Mouse (Mus musculus): ENCODE measurements around the gene Mindy2. TPM values are rescaled to one million over a fixed set of nuclear protein-coding genes. Genes with fewer than 3 reads are reported as not detected.
"Not testable (repeated sequence)": the region's sequence is repeated elsewhere in the genome, so short reads cannot be mapped to it uniquely, and the experiment has no call there.

The Mindy2 gene
- total RNA-seq, 2 experiments from 2014 or later, result 17.8 to 19.0 TPM

DNA sequence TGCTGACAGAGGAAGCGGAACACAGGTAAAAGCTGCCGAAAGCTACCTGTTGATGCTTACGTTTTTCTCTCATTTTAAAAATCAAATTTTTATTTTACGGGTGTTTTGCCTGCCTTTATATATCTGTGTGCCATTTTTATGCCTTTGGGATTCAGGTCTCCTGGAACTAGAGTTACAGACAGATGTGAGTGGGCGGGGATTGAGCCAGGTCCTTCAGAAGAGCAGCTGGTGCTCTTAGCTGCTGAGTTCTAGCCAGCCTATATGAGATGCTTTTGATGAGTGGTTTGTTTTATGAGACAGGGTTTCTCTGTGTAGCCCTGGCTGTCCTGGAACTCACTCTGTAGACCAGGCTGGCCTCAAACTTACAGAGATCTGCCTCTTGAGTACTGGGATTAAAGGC is 69.8 kb downstream of the Mindy2 start:
- DNase-seq (ENCODE audit: low spot score in 2 of 2), result no peak

DNA sequence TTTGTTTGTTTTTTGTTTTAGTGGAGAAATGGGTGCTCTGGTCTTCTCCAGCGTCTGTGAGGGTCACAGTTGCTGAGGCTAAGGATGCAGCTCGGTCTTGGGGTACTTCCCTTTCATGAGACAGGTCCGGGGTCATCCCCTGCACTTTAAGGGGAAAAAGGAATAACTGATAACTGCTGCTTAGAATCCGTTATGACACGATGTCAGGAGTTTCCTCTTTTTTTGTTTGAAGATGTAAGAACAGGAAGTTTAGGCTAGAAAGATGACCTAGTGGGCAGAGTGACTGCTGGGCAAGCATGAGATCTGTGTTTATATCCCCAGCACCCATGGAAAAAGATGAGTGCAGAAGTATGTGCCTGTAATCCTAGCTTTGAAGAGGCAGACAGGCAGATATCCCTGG is 71.8 kb downstream of the Mindy2 start:
- DNase-seq (ENCODE audit: low spot score in 2 of 2), result no peak

DNA sequence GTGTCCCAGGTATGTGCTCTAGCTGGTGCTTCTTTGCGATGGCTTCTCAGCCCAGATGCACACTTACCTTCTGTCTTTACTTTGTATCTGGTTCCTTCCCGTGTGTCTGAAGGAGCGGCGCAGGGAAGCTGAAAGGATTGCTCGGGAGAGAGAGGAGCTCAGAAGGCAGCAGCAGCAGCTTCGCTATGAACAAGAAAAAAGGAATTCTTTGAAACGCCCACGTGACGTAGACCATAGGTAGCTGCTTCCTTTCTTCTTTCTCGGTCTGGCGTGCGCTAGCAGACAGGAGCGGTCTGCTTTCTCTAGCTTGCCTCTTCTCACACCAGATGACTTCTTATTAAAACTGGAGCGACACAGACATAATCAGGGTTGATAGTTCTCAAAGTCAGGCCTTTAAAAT is 72.3 kb downstream of the Mindy2 start:
- no peak for DNase-seq (ENCODE audit: low spot score in 2 of 2)

DNA sequence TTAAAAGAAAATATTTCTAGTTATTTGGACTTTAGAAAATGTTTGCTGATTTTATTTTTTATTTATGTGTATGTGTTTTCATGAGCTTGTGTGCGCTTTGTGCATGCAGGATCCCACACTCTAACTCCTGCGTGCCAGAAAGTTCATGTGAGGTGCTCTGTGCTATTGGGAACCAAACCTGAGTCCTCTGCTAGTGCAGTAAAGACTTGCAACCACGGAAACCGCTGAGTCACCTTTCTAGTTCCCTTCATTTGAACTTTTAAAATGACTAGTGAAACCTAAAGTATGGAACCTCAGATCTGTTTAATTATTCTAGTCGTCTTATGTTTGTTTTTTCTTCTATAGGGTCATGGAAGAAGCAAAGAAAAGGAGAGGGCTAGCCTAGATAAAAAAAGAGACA is 76.0 kb downstream of the Mindy2 start:
- no peak for DNase-seq (ENCODE audit: low spot score in 2 of 2)

DNA sequence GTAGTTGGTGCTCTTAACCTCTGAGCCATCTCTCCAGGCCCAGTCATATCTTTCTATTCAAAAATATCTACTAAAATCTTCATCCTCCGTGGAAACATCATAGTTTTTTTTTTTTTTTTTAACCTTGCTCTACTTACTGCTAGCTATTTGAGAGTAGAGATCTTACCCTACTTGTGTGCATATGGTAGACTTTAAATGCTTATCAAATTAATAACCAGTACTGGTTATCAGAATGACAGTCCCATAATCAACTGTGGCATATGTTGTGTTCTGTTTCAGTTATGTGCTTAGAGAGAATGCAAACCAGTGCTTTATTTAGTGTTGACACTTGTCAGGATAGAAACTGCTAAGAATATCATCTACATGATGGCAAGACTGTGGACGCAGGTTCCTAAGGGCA is 78.9 kb downstream of the Mindy2 start:
- no peak for DNase-seq (ENCODE audit: low spot score in 2 of 2)

DNA sequence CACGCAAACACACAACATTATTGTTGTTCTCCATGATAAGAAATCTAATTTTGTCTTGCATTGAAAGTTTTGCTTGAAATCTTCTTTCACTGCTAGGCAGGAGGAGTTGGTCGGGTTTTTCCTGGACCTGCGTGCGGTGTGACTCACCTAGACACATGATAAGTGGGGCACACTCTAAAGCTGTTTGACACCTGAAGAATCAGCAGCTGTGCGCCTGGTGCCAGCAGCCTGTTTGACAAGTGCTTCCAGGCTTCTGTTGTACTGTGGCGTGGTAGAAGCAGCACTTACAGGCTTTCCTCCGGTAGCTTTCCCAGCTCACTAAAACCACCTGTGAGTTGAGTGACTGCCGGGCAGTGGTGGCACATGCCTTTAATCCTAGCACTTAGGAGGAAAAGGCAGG is 86.6 kb downstream of the Mindy2 start:
- no peak for DNase-seq (ENCODE audit: low spot score in 2 of 2)

DNA sequence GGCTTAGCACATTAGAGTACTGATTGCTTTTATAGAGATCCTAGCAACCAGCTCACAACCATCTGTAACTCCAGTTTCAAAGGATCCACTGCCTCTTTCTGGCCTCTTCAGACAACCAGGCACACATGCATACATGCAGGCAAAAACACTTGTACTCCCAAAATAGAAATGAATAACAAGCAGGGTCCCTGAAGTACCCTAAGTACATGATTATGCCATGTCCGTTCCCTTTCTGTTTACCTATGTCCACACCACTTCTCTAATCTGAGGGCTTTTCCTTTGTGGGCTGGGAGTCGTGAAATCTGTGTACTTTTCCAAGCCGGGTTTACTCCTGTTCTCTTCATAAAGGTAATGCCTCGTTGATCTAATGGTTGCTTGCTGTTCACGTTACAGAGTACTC is 89.3 kb downstream of the Mindy2 start:
- no peak for DNase-seq (ENCODE audit: low spot score in 2 of 2)

DNA sequence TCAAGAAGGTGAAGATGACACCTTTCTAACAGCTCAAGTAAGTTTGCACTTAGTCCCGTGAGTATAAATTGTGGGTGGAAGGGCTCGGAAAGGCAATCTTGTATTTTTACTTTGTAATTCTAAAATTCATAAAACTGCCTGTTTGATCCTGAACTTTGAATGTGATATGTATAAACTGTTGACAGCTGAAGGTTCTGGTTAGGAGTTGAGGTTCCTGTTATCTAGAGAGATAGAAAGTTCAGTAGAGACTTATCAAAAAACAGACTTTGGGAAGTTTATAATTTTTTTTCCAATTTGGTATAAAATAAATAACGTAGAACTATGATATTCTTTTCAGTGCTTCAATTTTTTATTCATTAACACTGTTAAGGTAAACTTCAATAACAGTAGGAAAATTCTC is 94.1 kb downstream of the Mindy2 start:
- DNase-seq (ENCODE audit: low spot score in 2 of 2), result no peak

DNA sequence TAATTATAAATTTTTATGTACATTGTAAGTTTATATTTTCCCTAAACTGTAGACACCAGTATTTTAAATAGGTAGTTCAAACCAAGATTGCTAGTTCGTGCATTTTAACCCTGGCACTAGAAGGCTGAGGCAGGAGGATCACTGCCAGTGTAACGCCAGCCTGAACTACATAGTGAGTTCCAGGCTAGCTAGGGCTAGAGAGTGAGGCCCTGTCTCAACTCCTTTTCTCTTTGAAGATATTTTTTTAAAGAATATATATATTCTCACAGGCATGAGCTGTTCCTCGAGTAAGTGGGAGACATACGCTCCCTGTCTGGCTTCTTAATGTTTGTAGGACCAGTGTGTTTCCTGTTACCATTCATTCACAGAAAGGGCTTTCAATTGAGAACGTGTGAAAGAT is 100.2 kb downstream of the Mindy2 start:
- no peak for DNase-seq (ENCODE audit: low spot score in 2 of 2)

DNA sequence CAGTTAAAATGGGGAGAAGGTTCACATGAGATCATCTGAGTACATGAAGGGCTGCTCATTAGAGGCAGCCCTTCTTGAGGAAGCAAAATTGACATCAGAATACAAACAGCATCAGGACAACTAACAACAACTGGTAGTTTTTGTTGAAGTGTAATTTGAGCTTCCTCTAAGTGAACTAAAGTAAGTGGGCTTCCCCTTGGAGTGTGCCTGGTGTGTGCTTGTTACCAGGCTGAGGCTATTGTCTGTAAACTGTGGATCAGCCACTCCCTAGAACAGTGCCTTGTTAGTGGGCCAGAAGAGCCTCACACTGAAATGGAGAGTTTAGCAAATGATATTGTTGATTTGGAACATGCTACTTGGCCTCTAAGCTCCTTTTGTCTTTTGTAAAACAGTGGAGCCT is 101.5 kb downstream of the Mindy2 start:
- no peak for DNase-seq (ENCODE audit: low spot score in 2 of 2)

DNA sequence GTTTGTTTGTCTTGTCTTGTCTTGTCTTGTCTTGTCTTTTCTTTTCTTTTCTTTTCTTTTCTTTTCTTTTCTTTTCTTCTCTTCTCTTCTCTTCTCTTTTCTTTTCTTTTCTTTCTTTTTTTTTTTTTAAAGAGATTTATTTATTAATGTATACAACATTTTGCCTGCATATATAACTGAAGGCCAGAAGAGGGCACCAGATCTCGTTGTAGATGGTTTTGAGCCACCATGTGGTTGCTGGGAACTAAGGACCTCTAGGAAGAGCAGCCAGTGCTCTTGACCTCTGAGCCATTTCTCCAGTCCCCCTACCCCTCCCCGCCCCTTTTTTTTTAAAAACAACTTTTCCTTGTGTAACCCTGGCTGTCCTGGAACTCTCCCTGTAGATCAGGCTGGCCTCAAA is 104.7 kb downstream of the Mindy2 start:
- DNase-seq (ENCODE audit: low spot score in 2 of 2), result not testable (repeated sequence)

DNA sequence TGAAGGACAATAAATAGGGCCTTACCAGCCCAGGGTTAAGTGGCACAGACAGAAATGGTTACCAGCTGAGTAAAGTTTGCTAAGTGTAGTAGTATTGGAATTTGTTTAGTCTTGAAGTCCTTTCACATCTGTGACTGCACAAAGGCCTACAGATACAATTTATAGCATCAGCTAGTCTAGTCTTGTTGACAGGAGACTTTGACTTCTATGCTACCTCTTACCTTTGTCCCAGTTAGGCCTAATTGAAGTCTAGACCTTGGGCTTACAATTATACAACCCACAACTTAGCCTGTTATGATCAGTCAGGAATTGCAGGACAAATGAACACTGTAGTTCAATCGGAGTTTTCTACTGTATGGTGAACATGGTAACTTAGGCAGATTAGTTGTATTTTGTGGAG is 105.5 kb downstream of the Mindy2 start:
- no peak for DNase-seq (ENCODE audit: low spot score in 2 of 2)

Other genes starting within 250 kb of the Mindy2 start
- gene Ccnb2, start 235.6 kb downstream of the Mindy2 start, total RNA-seq (2021), result 10 to 100 TPM; 42.4 to 46.1 TPM
- 10 to 100 TPM; 41.1 to 44.1 TPM for gene Rnf111, start 153.4 kb downstream of the Mindy2 start, total RNA-seq (2021)
- 10 to 100 TPM; 37.7 to 44.2 TPM for gene Sltm, start 114.4 kb downstream of the Mindy2 start, total RNA-seq (2021)
- gene Gm10642, start 923 bp downstream of the Mindy2 start, total RNA-seq (2021), result under 1 TPM; 0.48 to 0.76 TPM
- 10 to 100 TPM; 63.8 to 74.9 TPM for gene Adam10, start 21.8 kb upstream of the Mindy2 start, total RNA-seq (2021)